Mouse (Mus musculus) embryonic facial prominence, embryonic 11.5 days (tissue): ENCODE data around the gene Apoc4. TPM values are rescaled to one million over a fixed set of nuclear protein-coding genes. Genes with fewer than 3 reads are reported as not detected.

Experiments
- ATAC-seq: fragments of 200-750 bp; cut with Nextera tagmentation; replicated peaks from 2 replicates; pipeline ENCODE4 v1.8.0; 2017; ENCODE audit warnings: low read depth; ENCODE audit not compliant: insufficient number of reproducible peaks, low FRiP score, low TSS enrichment
- DNase-seq: peaks from one replicate; pipeline ENCODE4 v3.0.0-alpha.2; 2015; ENCODE audit warnings: low spot score
- H3K27ac ChIP-seq: fragments of 300-500 bp; sonication (generic); replicated peaks from 2 replicates; pipeline ENCODE4 v1.5.1; 2014; ENCODE audit warnings: mild to moderate bottlenecking, low read depth, low read length, control low read depth
- H3K27me3 ChIP-seq: fragments of 300-500 bp; sonication (generic); 2 replicates; pipeline ENCODE4 v1.6.1; 2014; ENCODE audit warnings: mild to moderate bottlenecking, low read length, moderate library complexity, mixed read lengths; ENCODE audit not compliant: control insufficient read depth, insufficient read depth
- H3K36me3 ChIP-seq: fragments of 300-500 bp; sonication (generic); replicated peaks from 2 replicates; pipeline ENCODE4 v1.6.1; 2014; ENCODE audit warnings: low read depth, mild to moderate bottlenecking, low read length, moderate library complexity, mixed read lengths; ENCODE audit not compliant: control insufficient read depth, insufficient read depth
- H3K4me1 ChIP-seq: fragments of 300-500 bp; sonication (generic); 2 replicates; pipeline ENCODE4 v1.6.1; 2014; ENCODE audit warnings: low read length, mixed read lengths; ENCODE audit not compliant: control insufficient read depth, insufficient read depth
- H3K4me2 ChIP-seq: fragments of 300-500 bp; sonication (generic); 2 replicates; pipeline ENCODE4 v1.6.1; 2014; ENCODE audit warnings: low read depth, mild to moderate bottlenecking, control low read depth, low read length, moderate library complexity
- H3K4me3 ChIP-seq: fragments of 300-500 bp; sonication (generic); 2 replicates; pipeline ENCODE4 v1.5.1; 2014; ENCODE audit warnings: low read depth, low read length, control low read depth
- H3K9ac ChIP-seq: fragments of 300-500 bp; sonication (generic); replicated peaks from 2 replicates; pipeline ENCODE4 v1.6.1; 2014; ENCODE audit warnings: mild to moderate bottlenecking, control low read depth, low read length
- H3K9me3 ChIP-seq: fragments of 300-500 bp; sonication (generic); replicated peaks from 2 replicates; pipeline ENCODE4 v1.6.1; 2016; ENCODE audit warnings: mild to moderate bottlenecking, low read length, inconsistent platforms, mixed read lengths; ENCODE audit not compliant: control insufficient read depth
- WGBS: fragments of 180-500 bp; shearing (Covaris S2); extraction: QIAGEN DNeasy Blood & Tissue Kit; methylation state at CpG from one replicate; pipeline ENCODE4 v1.1.7; 2014; 5-methylcytosine and 5-hydroxymethylcytosine counted together
- polyA plus RNA-seq: library from polyadenylated mRNA; unstranded; fragments of >200 nt; fragmentation: Nextera tagmentation; extraction: Ambion mirVana; gene quantifications from 2 replicates; pipeline ENCODE4 v1.2.1, GENCODE M21; 2014

The Apoc4 gene
- polyA plus RNA-seq, 1 experiment from 2014 or later, result not detected

- Histone ChIP-seq H3K4me3 (peak overlapping the region; percentile 33), H3K9me3 (peaks cover 4% of the 10 kb centered on the region; the same call in 1 of the 2 replicates), H3K27ac (peak overlapping the region; percentile 42), H3K36me3 (peaks cover 4% of the 10 kb centered on the region), H3K4me1 (peaks cover 4% of the 10 kb centered on the region; the same call in 1 of the 2 replicates), H3K9ac (peak overlapping the region; percentile 15; the same call in 1 of the 2 replicates), H3K4me2 (peak overlapping the region; percentile 64), H3K27me3 (no peaks in the 10 kb centered on the region)
- WGBS, result 6% methylated on average over 18 of the region's 18 CpGs
- ATAC-seq (no peak), DNase-seq (no peak)
Measured at GRCm38 (mm10) chr7:19716055-19716682, 34.9 kb upstream of the Apoc4 start.

GRCm38 (mm10) chr7:19715239-19716054 is 34.2 kb upstream of the Apoc4 start, which contains the start of gene Tomm40:
Tomm40 (minus strand) TSS chr7:19715438.
- no peaks in the 10 kb centered on the region for H3K27me3 ChIP-seq
- H3K27ac ChIP-seq, result peak within 1 kb of the TSS; percentile 52
- under 1% methylated on average over 57 of the region's 59 CpGs for WGBS
- DNase-seq, result peak; percentile 100
- H3K4me2 ChIP-seq, result peak within 1 kb of the TSS; percentile 85
- H3K4me3 ChIP-seq, result peak within 1 kb of the TSS; percentile 99
- H3K4me1 ChIP-seq, result peaks cover 4% of the 10 kb centered on the region; the same call in 1 of the 2 replicates
- H3K36me3 ChIP-seq, result no peaks in the 10 kb centered on the region; the same call in none of the 2 replicates
- peak; percentile 99 for ATAC-seq
- H3K9me3 ChIP-seq, result 0 out of 2 replicates have a peak, but pooled peaks cover under 1% of the 10 kb centered on the region
- H3K9ac ChIP-seq, result peak within 1 kb of the TSS; percentile 88

- Histone ChIP-seq H3K9ac (peak overlapping the region; percentile 88), H3K36me3 (no peaks in the 10 kb centered on the region; the same call in none of the 2 replicates), H3K4me2 (peak overlapping the region; percentile 85), H3K4me3 (peak overlapping the region; percentile 99), H3K27me3 (no peaks in the 10 kb centered on the region), H3K9me3 (no peaks in the 10 kb centered on the region), H3K27ac (peak overlapping the region; percentile 52; the same call in 1 of the 2 replicates), H3K4me1 (peaks cover 4% of the 10 kb centered on the region; the same call in 1 of the 2 replicates)
- DNase-seq, result no peak
- ATAC-seq, result no peak
- WGBS, result under 1% methylated on average over 39 of the region's 39 CpGs
Measured at GRCm38 (mm10) chr7:19714836-19715235, 33.6 kb upstream of the Apoc4 start.

GRCm38 (mm10) chr7:19713598-19713997 is 32.3 kb upstream of the Apoc4 start:
- peaks cover 3% of the 10 kb centered on the region for H3K36me3 ChIP-seq
- ATAC-seq, result no peak
- H3K9me3 ChIP-seq, result no peaks in the 10 kb centered on the region
- 82% methylated on average over 9 of the region's 9 CpGs for WGBS
- DNase-seq, result no peak
- H3K4me2 ChIP-seq, result no peak overlapping the region
- H3K9ac ChIP-seq, result no peak overlapping the region
- peaks cover 4% of the 10 kb centered on the region; the same call in 1 of the 2 replicates for H3K4me1 ChIP-seq
- no peak overlapping the region for H3K4me3 ChIP-seq
- H3K27me3 ChIP-seq, result no peaks in the 10 kb centered on the region
- no peak overlapping the region for H3K27ac ChIP-seq

GRCm38 (mm10) chr7:19713196-19713595 is 31.9 kb upstream of the Apoc4 start:
- WGBS, result 57% methylated on average over 4 of the region's 4 CpGs
- Histone ChIP-seq H3K36me3 (peaks cover 3% of the 10 kb centered on the region), H3K27me3 (no peaks in the 10 kb centered on the region), H3K4me2 (no peak overlapping the region), H3K27ac (no peak overlapping the region), H3K4me3 (no peak overlapping the region), H3K9ac (no peak overlapping the region), H3K9me3 (no peaks in the 10 kb centered on the region), H3K4me1 (peaks cover 4% of the 10 kb centered on the region; the same call in 1 of the 2 replicates)
- DNase-seq, result peak; percentile 48
- no peak for ATAC-seq

- ATAC-seq, result no peak
- Histone ChIP-seq H3K36me3 (peaks cover 3% of the 10 kb centered on the region), H3K9me3 (no peaks in the 10 kb centered on the region), H3K27ac (no peak overlapping the region), H3K9ac (no peak overlapping the region), H3K27me3 (no peaks in the 10 kb centered on the region), H3K4me3 (no peak overlapping the region), H3K4me2 (no peak overlapping the region), H3K4me1 (peaks cover 4% of the 10 kb centered on the region; the same call in 1 of the 2 replicates)
- WGBS, result 72% methylated on average over 4 of the region's 4 CpGs
- peak; percentile 34 for DNase-seq
Measured at GRCm38 (mm10) chr7:19712414-19712813, 31.1 kb upstream of the Apoc4 start.

GRCm38 (mm10) chr7:19710650-19711049 is 29.4 kb upstream of the Apoc4 start:
- Histone ChIP-seq H3K27ac (no peak overlapping the region), H3K27me3 (no peaks in the 10 kb centered on the region), H3K9ac (no peak overlapping the region), H3K36me3 (peaks cover 3% of the 10 kb centered on the region), H3K4me2 (no peak overlapping the region), H3K4me3 (no peak overlapping the region), H3K4me1 (no peaks in the 10 kb centered on the region; the same call in 1 of the 2 replicates), H3K9me3 (no peaks in the 10 kb centered on the region)
- 90% methylated on average over 10 of the region's 10 CpGs for WGBS
- ATAC-seq (no peak), DNase-seq (no peak)
